In genomic region chr1:180210031-180210432, GRCm38 (mm10) we compare ENCODE assay signal across 16 mouse cellular contexts. TPM values are rescaled to one million over a fixed set of nuclear protein-coding genes. Genes with fewer than 3 reads are reported as not detected.
DNase-seq lines count a peak whose midpoint lies in the region; ATAC-seq lines count a peak whose summit lies in the region.
"Had no signal": no experiment of that assay in that cellular context is flagged by ENCODE, and none has a peak within 500 bp of the region (broad histone marks: within the 10 kb centered on the region; RNA-seq: fewer than 3 reads in every experiment).

No protein-coding gene starts in this region.

- no peak overlapping the region for H3K4me3 ChIP-seq in heart, embryonic 16.5 days (ENCODE audit: low read length)
- H3K4me3 ChIP-seq in forebrain, embryonic 13.5 days, result no peak overlapping the region
- H3K4me3 ChIP-seq: embryonic facial prominence, embryonic 12.5 days; liver, embryonic 13.5 days; stomach, embryonic 15.5 days had no signal

- H3K4me1 ChIP-seq in heart, embryonic 16.5 days (ENCODE audit: control insufficient read depth, insufficient read depth, low read length), result peaks cover 10% of the 10 kb centered on the region
- no peaks in the 10 kb centered on the region for H3K4me1 ChIP-seq in forebrain, embryonic 13.5 days
- H3K4me1 ChIP-seq: embryonic facial prominence, embryonic 12.5 days; stomach, embryonic 15.5 days had no signal

- H3K9me3 ChIP-seq in heart, embryonic 16.5 days (replicated peaks; ENCODE audit: control insufficient read depth, low read length), result peaks cover 3% of the 10 kb centered on the region; the same call in 1 of the 2 replicates
- H3K9me3 ChIP-seq in forebrain, embryonic 13.5 days (replicated peaks), result 0 out of 2 replicates have a peak, but pooled peaks cover under 1% of the 10 kb centered on the region
- H3K9me3 ChIP-seq: liver, embryonic 13.5 days; stomach, embryonic 15.5 days had no signal

- WGBS in heart, embryonic 16.5 days, result 46% methylated on average over 4 of the region's 4 CpGs
- 79% methylated on average over 4 of the region's 4 CpGs for WGBS in forebrain, embryonic 13.5 days

- peak; percentile 70 for DNase-seq in gastrocnemius, adult 18-20 months (ENCODE audit: low spot score)
- no peak for DNase-seq in gastrocnemius, postnatal 10 days
- DNase-seq in ovary, postnatal 36 days (ENCODE audit: low spot score), result peak; percentile 56
- no peak for DNase-seq in ovary, postnatal 14 days (ENCODE audit: low spot score)
- no peak for DNase-seq in frontal cortex, postnatal 25 days (ENCODE audit: low spot score in 2 of 2)
- DNase-seq in left cerebral cortex, adult 9 months (ENCODE audit: low spot score in 2 of 2), result no peak
- DNase-seq: layer of hippocampus, postnatal 36 days; liver, embryonic 13.5 days; retina, postnatal 1 day had no signal

- H3K27ac ChIP-seq in heart, embryonic 16.5 days (ENCODE audit: low read length), result peak overlapping the region; percentile 79
- no peak overlapping the region for H3K27ac ChIP-seq in forebrain, embryonic 13.5 days
- H3K27ac ChIP-seq: embryonic facial prominence, embryonic 12.5 days; liver, embryonic 13.5 days; stomach, embryonic 15.5 days had no signal

- H3K9ac ChIP-seq in heart, embryonic 16.5 days (ENCODE audit: low read length), result no peak overlapping the region
- no peak overlapping the region for H3K9ac ChIP-seq in forebrain, embryonic 13.5 days
- H3K9ac ChIP-seq: embryonic facial prominence, embryonic 12.5 days; liver, embryonic 13.5 days; stomach, embryonic 15.5 days had no signal

- H3K36me3 ChIP-seq in heart, embryonic 16.5 days (ENCODE audit: control insufficient read depth, insufficient read depth), result no peaks in the 10 kb centered on the region
- H3K36me3 ChIP-seq in forebrain, embryonic 13.5 days (ENCODE audit: poor library complexity, severe bottlenecking), result no peaks in the 10 kb centered on the region
- H3K36me3 ChIP-seq: embryonic facial prominence, embryonic 12.5 days; liver, embryonic 13.5 days; stomach, embryonic 15.5 days had no signal

- H3K4me2 ChIP-seq in heart, embryonic 16.5 days (ENCODE audit: low read depth, low read length), result no peak overlapping the region
- no peak overlapping the region for H3K4me2 ChIP-seq in forebrain, embryonic 13.5 days
- H3K4me2 ChIP-seq: embryonic facial prominence, embryonic 12.5 days; liver, embryonic 13.5 days; stomach, embryonic 15.5 days had no signal

- peak; percentile 83 for ATAC-seq in heart, embryonic 16.5 days (replicated peaks; ENCODE audit: extremely low read depth, insufficient read depth, low FRiP score)
- no peak for ATAC-seq in forebrain, embryonic 13.5 days
- ATAC-seq: forebrain, embryonic 16.5 days; hindbrain, embryonic 16.5 days; Patski had no signal

- H3K27me3 ChIP-seq in heart, embryonic 16.5 days (ENCODE audit: control insufficient read depth, insufficient read depth, low read length), result no peaks in the 10 kb centered on the region
- H3K27me3 ChIP-seq in forebrain, embryonic 13.5 days, result no peaks in the 10 kb centered on the region
- H3K27me3 ChIP-seq: embryonic facial prominence, embryonic 12.5 days; liver, embryonic 13.5 days; Patski; stomach, embryonic 15.5 days had no signal

RNA-seq across cellular contexts. Expression of gene Coq8a, which starts 10.6 kb away (rescaled TPM):
- total RNA-seq in gastrocnemius, adult 18-20 months (2021), result 1,000 to 10,000 TPM; 1,142 to 1,473 TPM
- 100 to 1,000 TPM; 324 to 400 TPM for total RNA-seq in gastrocnemius, postnatal 10 days (2021)
- polyA plus RNA-seq in heart, embryonic 16.5 days (2015; fragmentation: Nextera tagmentation; extraction: Ambion mirVana), result 70.0 and 89.0 TPM in 2 replicates
- 1.5 and 1.6 TPM in 2 replicates for polyA plus RNA-seq in forebrain, embryonic 13.5 days (2015; fragmentation: Nextera tagmentation; extraction: Ambion mirVana)

RNA-seq across cellular contexts. Expression of gene Psen2, which starts 53.2 kb away (rescaled TPM):
- 1 to 10 TPM; 8.2 to 8.4 TPM for total RNA-seq in gastrocnemius, adult 18-20 months (2021)
- 10 to 100 TPM; 11.3 to 11.7 TPM for total RNA-seq in gastrocnemius, postnatal 10 days (2021)
- 16.5 TPM in 2 replicates for polyA plus RNA-seq in heart, embryonic 16.5 days (2015; fragmentation: Nextera tagmentation; extraction: Ambion mirVana)
- 7.3 and 9.7 TPM in 2 replicates for polyA plus RNA-seq in forebrain, embryonic 13.5 days (2015; fragmentation: Nextera tagmentation; extraction: Ambion mirVana)

Comparison
In these comparisons a context has a peak if more than half of its experiments do, and no peak if none do; other contexts are left out.
1. DNase-seq: peak in gastrocnemius, adult 18-20 months (single experiment) and ovary, postnatal 36 days (single experiment); none in gastrocnemius, postnatal 10 days (single experiment), ovary, postnatal 14 days (single experiment), frontal cortex, postnatal 25 days (0 of 2) and left cerebral cortex, adult 9 months (0 of 2).